Mouse (Mus musculus) thymus, adult 2 months (tissue): ENCODE results near the gene Calr.

Experiments used
- CTCF ChIP-seq: fragments of 200-500 bp; IDR thresholded peaks from 2 replicates; pipeline ENCODE4 v1.5.1; 2012; ENCODE audit warnings: mild to moderate bottlenecking, control low read depth, low read length, moderate library complexity, borderline replicate concordance; ENCODE audit not compliant: control insufficient read depth, poor library complexity, insufficient read depth; ENCODE audit errors: extremely low read depth
- POLR2A ChIP-seq: fragments of 200-500 bp; IDR thresholded peaks from 2 replicates; pipeline ENCODE4 v1.6.1; 2012; ENCODE audit warnings: mild to moderate bottlenecking, low read length, control low read depth, moderate library complexity; ENCODE audit not compliant: control insufficient read depth, poor library complexity, insufficient read depth; ENCODE audit errors: extremely low read depth

DNA sequence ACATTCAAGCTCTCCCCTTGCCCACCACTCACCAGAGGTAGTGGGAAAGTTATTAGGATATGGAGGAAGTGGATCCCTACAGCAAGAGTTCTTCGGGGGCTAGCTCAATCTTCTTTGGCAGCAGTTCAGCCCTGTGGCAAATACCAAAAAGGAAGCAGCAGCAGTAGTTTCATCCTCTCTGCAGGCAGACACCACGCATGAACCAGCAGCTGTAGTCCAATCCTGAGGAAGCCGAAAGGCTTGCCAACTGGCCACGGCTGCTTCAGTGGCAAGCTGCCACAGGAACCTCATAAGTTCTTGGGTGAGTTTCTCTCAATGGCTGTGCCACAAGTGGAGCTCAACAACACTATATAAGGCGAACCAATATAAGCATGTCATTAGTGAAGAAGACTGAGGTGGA, 49.2 kb upstream of the Calr start:
- TF ChIP-seq CTCF = no peak
- TF ChIP-seq POLR2A = no peak
